Mouse (Mus musculus) induced T-regulatory cell, adult 2 months (primary cell): ENCODE measurements around the gene Stx11.

Source experiments
- DNase-seq: peaks from one replicate; pipeline ENCODE4 v3.0.0-alpha.2; 2012; ENCODE audit warnings: low read depth

Gene Stx11

DNA sequence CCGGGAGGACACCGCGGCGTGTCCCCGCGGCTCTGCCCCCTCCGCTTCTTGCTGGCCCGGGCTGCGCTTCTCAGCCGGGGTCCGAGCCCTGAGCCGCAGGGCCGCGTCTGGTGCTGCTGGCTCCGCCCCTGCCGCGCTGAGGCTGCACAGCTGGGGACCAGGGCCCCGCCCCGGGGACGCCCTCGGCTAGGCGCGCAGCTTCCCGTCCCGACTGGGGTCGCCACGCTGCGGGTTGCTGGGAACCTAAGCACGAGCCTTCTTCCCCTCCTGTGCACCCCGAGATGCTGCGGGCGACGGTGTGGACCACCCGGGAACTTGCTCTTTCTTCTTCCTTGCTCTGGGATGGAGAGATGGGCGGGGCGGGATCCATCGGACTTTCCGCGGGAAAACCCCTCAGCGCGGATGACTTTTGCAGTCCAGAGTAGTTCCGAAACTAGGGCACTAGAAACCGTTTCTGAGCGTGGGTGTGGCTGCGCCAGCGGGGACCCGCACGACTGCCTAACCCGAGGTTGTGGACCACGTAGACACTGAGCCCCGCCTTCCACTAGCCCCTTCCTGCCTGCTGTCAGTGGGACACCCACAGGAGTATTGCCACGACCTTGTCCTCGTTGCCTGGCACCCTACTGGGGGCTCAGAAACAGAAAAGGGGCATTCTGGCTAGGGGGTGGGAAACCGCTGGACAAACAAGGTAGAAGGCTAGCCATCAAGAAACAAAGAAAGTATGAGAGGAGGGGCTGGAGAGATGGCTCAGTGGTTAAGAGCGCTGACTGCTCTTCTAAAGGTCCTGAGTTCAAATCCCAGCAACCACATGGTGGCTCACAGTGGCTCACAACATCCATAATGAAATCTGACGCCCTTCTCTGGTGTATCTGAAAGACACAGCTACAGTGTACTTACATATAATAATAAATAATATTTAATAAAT is at the start of gene Stx11:
Gene Stx11, minus strand, starts transcription at position 148 of the 925 bp plus-strand sequence.
- peak; percentile 92 for DNase-seq

- no peak for DNase-seq
Measured at GRCm38 (mm10) chr10:13008737-13009121, 44.6 kb upstream of the Stx11 start.

GRCm38 (mm10) chr10:13007876-13008736 is 44.0 kb upstream of the Stx11 start:
- DNase-seq: peak; percentile 99

GRCm38 (mm10) chr10:13005043-13005442 is 40.9 kb upstream of the Stx11 start, which contains the start of gene Sf3b5:
Gene Sf3b5, plus strand, starts transcription at chr10:13005343.
- DNase-seq: no peak

DNA sequence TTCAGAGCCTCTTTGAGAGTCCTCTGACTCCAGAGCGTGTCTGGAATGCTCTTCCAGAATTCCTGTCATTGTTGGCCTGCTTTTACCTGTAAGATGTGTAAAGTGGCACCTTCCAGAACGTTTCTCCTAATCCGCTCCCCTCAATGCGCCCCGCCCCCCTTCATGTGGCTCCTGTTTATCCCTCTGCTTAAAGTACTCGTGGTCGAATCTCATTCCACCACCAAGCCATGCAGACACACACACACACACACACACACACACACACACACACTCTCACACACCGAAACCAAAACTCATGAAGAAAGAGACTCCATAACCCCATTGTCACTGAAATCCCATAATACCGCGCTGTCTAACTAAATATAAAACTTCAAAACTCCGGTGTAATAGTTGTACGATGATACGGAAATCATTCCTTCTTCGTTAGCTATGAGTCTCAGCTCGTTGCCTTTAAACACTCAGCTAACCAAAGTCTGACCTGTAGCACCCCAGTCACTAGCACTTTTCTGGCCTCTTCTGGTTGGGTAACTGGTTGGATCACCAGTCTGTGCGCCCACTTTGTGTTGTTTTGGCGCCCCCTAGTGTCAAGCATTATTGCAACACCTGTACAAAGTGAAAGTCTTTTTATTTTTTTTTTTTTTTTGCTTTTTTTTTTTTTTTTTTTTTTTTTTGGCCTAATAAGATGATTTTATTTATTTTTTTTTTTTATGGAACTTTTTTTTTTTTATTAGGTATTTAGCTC is 32.8 kb upstream of the Stx11 start:
- peak; percentile 95 for DNase-seq

GRCm38 (mm10) chr10:12993411-12994039 is 29.4 kb upstream of the Stx11 start:
- peak; percentile 71 for DNase-seq

GRCm38 (mm10) chr10:12991953-12992352 is 27.9 kb upstream of the Stx11 start:
- DNase-seq: no peak

DNA sequence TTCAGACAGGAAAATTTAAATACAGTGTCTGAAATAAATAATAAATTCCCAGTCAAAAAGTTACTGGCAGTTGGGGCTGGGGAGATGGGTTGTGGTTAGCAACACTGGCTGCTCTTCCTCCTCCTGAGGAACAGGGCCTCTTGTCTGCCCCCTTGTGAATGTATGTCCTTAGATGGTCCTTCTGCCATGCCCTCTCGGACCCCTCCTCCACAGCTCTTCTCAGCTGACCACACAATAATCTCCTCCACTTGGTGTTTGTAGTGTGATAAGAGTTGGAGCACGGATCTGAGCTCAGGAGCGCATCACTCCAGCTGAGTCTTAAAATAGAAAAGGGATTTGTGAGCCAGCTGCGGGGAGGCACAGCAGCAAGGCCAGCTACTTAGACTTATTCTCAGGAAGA is 22.8 kb upstream of the Stx11 start:
- DNase-seq: no peak

DNA sequence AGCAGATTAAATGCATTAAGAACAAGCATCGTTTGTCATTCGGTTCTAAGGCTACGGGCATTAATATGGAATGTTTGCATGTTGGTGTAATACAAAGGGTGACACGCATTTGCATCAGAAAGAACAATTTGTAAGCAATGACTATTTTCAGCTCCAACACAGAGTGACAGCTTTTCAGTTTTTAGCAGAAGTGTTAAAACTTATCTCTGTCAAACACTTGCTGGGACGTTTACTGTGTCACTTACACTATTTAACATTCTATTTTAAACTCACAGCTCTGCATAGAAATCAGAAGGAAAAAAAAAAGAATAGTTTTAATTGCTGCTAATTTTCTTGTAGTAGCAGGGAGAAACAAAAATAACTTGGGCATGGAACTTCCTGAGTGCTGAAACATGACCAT is 22.4 kb upstream of the Stx11 start:
- no peak for DNase-seq

DNA sequence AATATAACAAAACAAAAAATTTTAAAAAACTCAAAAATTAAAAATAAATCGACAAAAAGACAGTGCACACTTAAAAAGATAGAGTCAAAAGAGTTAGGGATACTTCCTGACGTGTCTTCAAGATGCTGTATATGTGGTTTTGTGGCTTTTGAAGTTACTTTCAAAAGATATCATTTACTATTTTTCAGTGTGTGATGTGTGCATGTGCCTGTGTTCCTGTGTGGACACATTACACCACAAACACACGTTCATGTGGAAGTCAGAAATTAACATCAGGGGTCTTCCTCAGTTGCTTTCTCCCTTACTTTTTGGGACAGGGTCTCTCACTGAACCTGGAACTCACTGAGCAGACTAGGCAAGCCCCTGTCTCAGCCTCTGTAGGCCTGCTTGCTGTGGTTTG is 20.9 kb upstream of the Stx11 start:
- peak; percentile 62 for DNase-seq

DNA sequence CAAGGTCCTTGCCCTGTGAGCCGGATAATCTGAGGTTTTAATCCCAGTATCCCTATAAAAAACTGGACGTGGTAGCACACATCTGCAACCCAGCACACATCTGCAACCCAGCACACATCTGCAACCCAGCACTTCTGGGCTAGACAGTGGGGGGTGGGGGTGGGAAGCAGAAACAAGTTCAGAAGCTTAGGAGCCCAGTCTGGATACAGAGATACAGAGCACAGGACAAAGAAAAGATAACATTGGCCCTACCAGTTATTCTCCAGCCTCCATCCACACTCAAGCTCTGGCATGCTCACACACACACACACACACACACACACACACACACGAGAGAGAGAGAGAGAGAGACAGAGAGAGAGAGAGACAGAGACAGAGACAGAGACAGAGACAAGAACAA is 19.4 kb upstream of the Stx11 start:
- no peak for DNase-seq

DNA sequence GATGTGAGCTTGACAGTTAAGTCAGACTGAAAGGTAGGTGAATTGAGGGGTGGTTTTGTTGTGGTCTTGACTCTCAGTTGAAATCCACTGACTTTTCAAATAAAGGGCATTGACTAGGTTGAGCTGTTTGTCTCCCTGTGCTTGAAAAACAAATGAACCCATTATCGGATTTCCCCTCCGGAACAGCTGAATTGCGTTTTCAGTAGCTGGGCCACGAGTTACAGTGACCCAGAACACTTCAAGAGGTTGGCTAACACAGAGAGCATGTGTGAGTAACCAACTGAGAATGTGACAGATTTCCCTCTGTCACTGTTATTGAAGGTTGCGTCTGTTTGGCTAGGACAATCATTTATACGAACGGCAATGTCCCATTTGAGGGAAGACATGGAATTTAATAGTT is 17.0 kb upstream of the Stx11 start:
- peak; percentile 79 for DNase-seq

DNA sequence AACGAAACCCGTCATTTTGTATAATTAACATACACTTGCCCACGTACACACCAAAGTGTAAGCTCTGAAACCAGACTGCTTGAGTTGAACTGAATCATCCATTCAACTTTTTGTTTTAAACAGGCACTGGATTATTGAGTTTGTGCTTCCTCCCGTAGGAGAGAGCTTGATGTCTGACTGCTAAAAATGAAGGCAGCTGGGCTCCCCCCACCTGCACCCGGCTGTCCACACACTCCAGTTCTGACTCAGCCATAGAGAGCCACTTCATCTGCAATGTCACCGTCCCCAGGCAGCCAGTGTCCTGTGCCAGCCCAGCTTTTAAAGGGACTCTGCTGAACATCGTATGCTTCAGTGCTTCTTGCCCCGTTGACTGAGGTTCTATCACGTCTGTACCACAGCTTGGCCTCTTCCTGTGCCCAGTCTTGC is 13.7 kb upstream of the Stx11 start:
- peak; percentile 80 for DNase-seq

DNA sequence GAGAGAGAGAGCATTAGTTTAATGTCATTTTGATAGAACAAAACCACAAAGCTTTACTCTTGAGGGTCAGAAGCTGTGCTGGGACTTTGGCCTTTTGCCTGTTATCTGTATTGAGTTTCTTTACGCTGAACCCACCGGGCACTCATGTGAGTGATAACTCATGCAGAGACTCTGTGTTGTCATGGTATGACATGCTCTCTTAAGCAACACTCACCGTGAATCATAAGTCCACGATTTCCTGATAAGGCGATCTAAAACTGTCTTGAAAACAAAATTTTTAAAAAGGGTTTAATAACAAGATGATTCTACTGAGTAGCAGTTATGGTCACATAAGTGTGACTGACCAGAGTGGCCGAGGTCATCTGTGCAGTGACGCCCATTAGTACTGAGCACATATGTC is 12.5 kb upstream of the Stx11 start:
- DNase-seq: peak; percentile 59

GRCm38 (mm10) chr10:12975957-12976356 is 11.9 kb upstream of the Stx11 start:
- DNase-seq: no peak

DNA sequence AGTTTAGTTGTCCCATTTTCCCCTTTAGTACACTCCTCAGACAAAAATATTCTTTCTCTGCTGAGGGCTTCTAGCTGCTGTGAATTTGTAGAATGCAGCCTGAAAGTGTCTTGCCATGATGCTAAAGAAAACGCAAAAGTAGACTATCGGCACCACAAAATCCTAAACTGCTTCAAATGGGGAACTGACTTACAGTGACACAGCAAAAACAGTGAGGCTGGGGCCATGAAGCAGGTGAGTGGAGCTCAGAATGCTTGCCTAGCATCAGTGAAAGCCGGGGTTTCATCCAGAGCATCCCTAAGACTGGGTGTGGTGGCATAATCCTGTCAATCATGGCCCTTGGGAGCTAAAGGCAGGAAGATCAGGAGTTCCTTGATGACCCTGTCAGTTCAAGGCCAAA is 11.4 kb upstream of the Stx11 start:
- no peak for DNase-seq

GRCm38 (mm10) chr10:12974572-12974971 is 10.5 kb upstream of the Stx11 start:
- DNase-seq: peak; percentile 76

DNA sequence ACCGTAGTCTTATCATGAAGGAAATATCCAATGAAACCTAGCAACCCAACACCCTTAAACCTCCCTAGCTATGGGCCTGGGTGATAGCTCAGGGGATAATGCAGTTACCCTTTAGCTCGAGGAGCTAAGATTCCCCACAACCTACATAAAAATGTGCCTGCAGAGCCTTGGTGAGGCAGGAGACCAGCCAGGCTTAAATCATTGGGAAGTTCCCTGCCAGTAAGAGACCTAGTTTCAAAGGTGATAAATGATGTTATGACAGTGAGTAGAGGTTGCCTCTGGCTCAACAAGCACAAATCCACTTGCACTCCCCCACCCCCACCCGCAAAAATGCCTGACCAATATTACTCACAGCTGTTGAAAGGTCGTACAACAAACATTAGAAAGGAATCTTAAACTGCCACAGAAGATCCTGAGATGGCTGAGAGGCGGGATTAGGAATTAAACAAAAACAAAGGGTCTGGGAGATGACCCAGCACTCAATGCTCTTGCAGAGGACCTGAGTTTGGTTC is 1.6 kb upstream of the Stx11 start:
- DNase-seq: peak; percentile 50

GRCm38 (mm10) chr10:12963362-12964147 is 543 bp downstream of the Stx11 start:
- peak; percentile 93 for DNase-seq

- DNase-seq: peak; percentile 43
Measured at GRCm38 (mm10) chr10:12962238-12962637, 1.9 kb downstream of the Stx11 start.

- DNase-seq: peak; percentile 66
Measured at GRCm38 (mm10) chr10:12961546-12961945, 2.6 kb downstream of the Stx11 start.
